Mouse (Mus musculus) embryonic fibroblast, embryonic 13.5 days (primary cell): ENCODE data around the gene Hist1h4f.
A peak's percentile ranks its signal among the peaks of the same experiment; 100 is the strongest.

Experiments used
- CTCF ChIP-seq: IDR thresholded peaks from 2 replicates; pipeline ENCODE4 v1.5.1; 2011; ENCODE audit warnings: mild to moderate bottlenecking, control low read depth, low read length, moderate library complexity, borderline replicate concordance; ENCODE audit not compliant: insufficient read depth
- POLR2A ChIP-seq: IDR thresholded peaks from 2 replicates; pipeline ENCODE4 v1.6.1; 2011; ENCODE audit warnings: low read depth, mild to moderate bottlenecking, control low read depth, low read length, moderate library complexity

GRCm38 (mm10) chr13:23530901-23531875 is 20.3 kb downstream of the Hist1h4f start, which contains the start of gene Hist1h4h:
- TF ChIP-seq POLR2A (peak; percentile 99), CTCF (no peak)
